Mouse (Mus musculus) neural tube, embryonic 13.5 days (tissue): ENCODE results near the gene Spata7. TPM values are rescaled to one million over a fixed set of nuclear protein-coding genes. Genes with fewer than 3 reads are reported as not detected.

Source experiments
- ATAC-seq: fragments of 200-750 bp; cut with Nextera tagmentation; 2 replicates; pipeline ENCODE4 v1.8.0; 2017; ENCODE audit warnings: low read depth, mild to moderate bottlenecking, moderate TSS enrichment, moderate library complexity
- H3K27ac ChIP-seq: fragments of 300-500 bp; sonication (generic); replicated peaks from 2 replicates; pipeline ENCODE4 v1.5.1; 2015; ENCODE audit warnings: moderate library complexity, mild to moderate bottlenecking, inconsistent platforms
- H3K27me3 ChIP-seq: fragments of 300-500 bp; sonication (generic); 2 replicates; pipeline ENCODE4 v1.6.1; 2015; ENCODE audit warnings: mild to moderate bottlenecking, inconsistent platforms
- H3K36me3 ChIP-seq: fragments of 300-500 bp; sonication (generic); 2 replicates; pipeline ENCODE4 v1.6.1; 2015; ENCODE audit warnings: mild to moderate bottlenecking, inconsistent platforms
- H3K4me1 ChIP-seq: fragments of 300-500 bp; sonication (generic); replicated peaks from 2 replicates; pipeline ENCODE4 v1.6.1; 2015; ENCODE audit warnings: inconsistent platforms
- H3K4me2 ChIP-seq: fragments of 300-500 bp; sonication (generic); 2 replicates; pipeline ENCODE4 v1.6.1; 2015; ENCODE audit warnings: inconsistent platforms, mild to moderate bottlenecking, moderate library complexity
- H3K4me3 ChIP-seq: fragments of 300-500 bp; sonication (generic); 2 replicates; pipeline ENCODE4 v1.5.1; 2015; ENCODE audit warnings: mild to moderate bottlenecking, inconsistent platforms
- H3K9ac ChIP-seq: fragments of 300-500 bp; sonication (generic); 2 replicates; pipeline ENCODE4 v1.6.1; 2015; ENCODE audit warnings: moderate library complexity, mild to moderate bottlenecking, inconsistent platforms
- H3K9me3 ChIP-seq: fragments of 300-500 bp; sonication (generic); 2 replicates; pipeline ENCODE4 v1.6.1; 2016; ENCODE audit warnings: inconsistent platforms
- WGBS: fragments of 180-500 bp; shearing (Covaris S2); methylation state at CpG from one replicate; pipeline ENCODE4 v1.1.7; 2015; 5-methylcytosine and 5-hydroxymethylcytosine counted together
- polyA plus RNA-seq: library from polyadenylated mRNA; unstranded; fragments of >200 nt; fragmentation: Nextera tagmentation; extraction: Ambion mirVana; gene quantifications from 2 replicates; pipeline ENCODE4 v1.2.1, GENCODE M21; 2015

Spata7 gene
- polyA plus RNA-seq, 1 experiment from 2014 or later = 27.6 TPM

DNA sequence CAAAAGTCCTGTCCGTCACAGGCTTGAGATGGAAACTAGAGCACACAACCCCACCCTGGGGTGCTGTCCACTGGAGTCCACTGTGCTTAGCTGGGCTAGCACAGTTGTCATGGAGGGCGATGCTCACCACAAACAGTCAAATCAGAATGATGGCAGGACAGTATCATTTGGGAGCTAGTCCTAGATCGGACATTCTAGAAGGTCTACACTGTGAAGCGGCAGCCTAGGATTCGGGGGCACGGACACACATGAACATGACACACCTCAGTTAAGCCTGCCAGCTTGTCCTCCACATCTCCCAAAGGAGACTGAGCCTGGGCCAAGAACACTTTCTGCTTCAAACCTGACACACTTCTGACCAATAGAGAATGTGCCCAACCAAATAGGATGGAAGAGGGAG lies 48.9 kb downstream of the Spata7 start:
- H3K9me3 ChIP-seq = no peaks in the 10 kb centered on the region
- peaks cover 26% of the 10 kb centered on the region; the same call in 1 of the 2 replicates for H3K36me3 ChIP-seq
- H3K9ac ChIP-seq = no peak overlapping the region
- no peak overlapping the region for H3K27ac ChIP-seq
- no peak overlapping the region for H3K4me3 ChIP-seq
- WGBS = 95% methylated on average over 6 of the region's 6 CpGs
- H3K4me1 ChIP-seq = peaks cover 8% of the 10 kb centered on the region
- H3K27me3 ChIP-seq = no peaks in the 10 kb centered on the region
- ATAC-seq = no peak
- no peak overlapping the region for H3K4me2 ChIP-seq

DNA sequence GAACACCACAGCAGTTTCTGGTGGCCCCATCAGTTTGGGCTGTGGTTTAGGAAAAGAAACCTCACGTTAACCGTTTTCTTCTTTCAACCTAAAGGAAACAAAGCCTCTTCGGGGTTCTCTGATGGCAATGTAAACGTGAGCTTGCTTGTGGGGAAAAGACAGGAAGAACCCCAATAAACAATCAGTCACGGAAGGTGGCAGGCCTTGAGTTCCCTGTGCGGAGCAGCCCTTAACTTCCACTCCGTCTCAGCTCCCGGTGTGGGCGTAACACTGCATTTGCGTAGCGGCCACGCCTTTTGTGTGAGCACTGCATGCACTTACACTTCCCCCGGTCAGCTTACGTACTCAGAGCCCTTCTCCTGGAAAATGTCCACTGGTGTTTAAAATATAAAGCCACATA lies 49.4 kb downstream of the Spata7 start:
- no peak overlapping the region for H3K27ac ChIP-seq
- 29% methylated on average over 14 of the region's 14 CpGs for WGBS
- peaks cover 31% of the 10 kb centered on the region for H3K36me3 ChIP-seq
- peaks cover 8% of the 10 kb centered on the region for H3K4me1 ChIP-seq
- no peak overlapping the region for H3K9ac ChIP-seq
- H3K4me3 ChIP-seq = no peak overlapping the region
- no peaks in the 10 kb centered on the region for H3K27me3 ChIP-seq
- H3K4me2 ChIP-seq = no peak overlapping the region
- no peaks in the 10 kb centered on the region for H3K9me3 ChIP-seq
- ATAC-seq = no peak

DNA sequence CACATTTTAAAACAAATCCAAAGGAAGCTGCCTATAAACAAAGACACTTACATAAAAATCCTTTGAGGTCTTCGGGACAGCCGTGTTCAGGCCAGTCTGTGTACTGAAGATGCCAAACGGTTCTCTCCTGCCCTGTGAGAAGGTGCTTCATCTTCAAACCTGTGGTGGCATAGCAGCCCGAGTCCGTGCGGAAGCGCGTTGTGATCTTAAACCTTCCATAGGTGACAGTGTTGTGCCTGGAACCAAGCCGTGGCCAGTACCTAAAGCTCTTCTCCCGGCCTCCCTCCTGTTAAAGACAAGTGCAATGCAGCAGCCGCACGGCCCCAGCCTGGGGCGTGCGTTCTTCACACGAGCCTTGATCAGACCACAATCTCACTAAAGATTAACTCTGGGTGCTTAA lies 51.9 kb downstream of the Spata7 start:
- H3K9ac ChIP-seq = no peak overlapping the region
- H3K4me2 ChIP-seq = no peak overlapping the region
- H3K4me1 ChIP-seq = peaks cover 8% of the 10 kb centered on the region
- H3K36me3 ChIP-seq = peaks cover 30% of the 10 kb centered on the region
- 80% methylated on average over 15 of the region's 15 CpGs for WGBS
- no peak overlapping the region for H3K4me3 ChIP-seq
- no peaks in the 10 kb centered on the region for H3K27me3 ChIP-seq
- 0 out of 2 replicates have a peak overlapping the region, but pooled peaks have one; percentile 23 for H3K27ac ChIP-seq
- H3K9me3 ChIP-seq = no peaks in the 10 kb centered on the region
- peak; percentile 47; the same call in 1 of the 2 replicates for ATAC-seq

DNA sequence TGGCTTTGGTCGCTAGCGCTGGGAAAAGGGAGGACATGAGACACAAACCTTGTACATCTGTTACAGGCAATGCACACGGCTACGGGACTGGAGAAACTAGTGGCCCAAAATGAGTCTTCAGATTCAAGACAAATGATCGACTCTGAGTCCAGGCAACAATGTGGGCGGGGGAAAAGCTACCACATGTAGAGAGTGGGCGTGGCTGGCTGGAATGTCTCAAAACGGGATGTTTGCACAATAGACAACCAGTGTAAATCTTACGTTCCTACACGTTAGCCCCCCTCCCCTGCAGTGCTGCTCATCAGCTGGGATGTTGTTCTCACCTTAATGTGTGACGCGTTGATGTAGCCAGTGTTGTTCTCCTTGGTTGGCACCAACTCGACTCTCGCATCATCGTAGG lies 54.2 kb downstream of the Spata7 start:
- 78% methylated on average over 15 of the region's 15 CpGs for WGBS
- no peak overlapping the region for H3K9ac ChIP-seq
- H3K4me3 ChIP-seq = no peak overlapping the region
- H3K4me2 ChIP-seq = no peak overlapping the region
- no peak overlapping the region for H3K27ac ChIP-seq
- H3K36me3 ChIP-seq = peaks cover 30% of the 10 kb centered on the region
- H3K9me3 ChIP-seq = no peaks in the 10 kb centered on the region
- ATAC-seq = no peak
- peaks cover 8% of the 10 kb centered on the region for H3K4me1 ChIP-seq
- H3K27me3 ChIP-seq = no peaks in the 10 kb centered on the region

DNA sequence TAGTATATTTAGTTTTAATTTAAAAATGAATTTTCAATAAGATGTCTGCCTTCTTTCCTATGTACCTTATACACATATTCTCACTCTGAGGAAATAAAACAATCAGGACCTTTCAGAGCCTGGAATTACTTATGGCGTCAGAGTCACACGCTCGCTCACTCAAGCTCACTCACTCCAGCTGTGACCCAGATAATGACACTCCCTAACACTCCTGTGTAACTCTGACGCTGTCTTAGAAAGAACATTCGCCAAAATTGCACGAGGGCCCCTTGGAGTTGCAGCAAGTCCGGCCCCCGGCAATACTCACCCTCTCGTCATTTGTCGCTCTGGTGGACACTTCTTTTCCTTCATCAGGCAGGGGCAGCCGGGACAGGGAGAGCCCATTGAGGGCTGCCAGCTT lies 55.2 kb downstream of the Spata7 start:
- H3K4me1 ChIP-seq = peaks cover 8% of the 10 kb centered on the region
- no peak for ATAC-seq
- H3K9ac ChIP-seq = no peak overlapping the region
- no peak overlapping the region for H3K4me3 ChIP-seq
- no peaks in the 10 kb centered on the region for H3K9me3 ChIP-seq
- peaks cover 34% of the 10 kb centered on the region for H3K36me3 ChIP-seq
- H3K27me3 ChIP-seq = no peaks in the 10 kb centered on the region
- no peak overlapping the region for H3K27ac ChIP-seq
- no peak overlapping the region for H3K4me2 ChIP-seq
- WGBS = 74% methylated on average over 11 of the region's 11 CpGs

DNA sequence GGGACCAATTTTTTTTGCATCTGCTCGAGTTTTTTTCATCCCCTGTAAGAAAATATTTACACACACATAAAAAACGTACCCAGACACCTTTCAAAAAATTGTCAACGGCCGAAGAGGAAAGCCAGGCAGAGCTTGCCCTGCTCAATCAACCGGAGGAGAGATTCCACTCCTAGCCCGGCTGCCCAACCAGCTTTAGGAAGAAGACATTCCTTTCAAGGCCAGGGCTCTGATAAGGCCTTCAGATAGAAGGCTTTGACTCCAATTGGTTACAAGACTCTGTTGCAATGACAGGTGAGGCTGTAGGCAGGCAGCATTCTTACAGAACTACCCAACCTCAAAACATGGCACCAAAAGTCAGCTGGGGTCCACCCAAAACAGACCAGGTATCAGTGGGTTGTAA lies 55.6 kb downstream of the Spata7 start:
- 77% methylated on average over 6 of the region's 6 CpGs for WGBS
- ATAC-seq = no peak
- H3K27ac ChIP-seq = no peak overlapping the region
- H3K36me3 ChIP-seq = peaks cover 37% of the 10 kb centered on the region
- H3K4me1 ChIP-seq = peaks cover 8% of the 10 kb centered on the region
- no peaks in the 10 kb centered on the region for H3K27me3 ChIP-seq
- H3K4me2 ChIP-seq = no peak overlapping the region
- no peaks in the 10 kb centered on the region for H3K9me3 ChIP-seq
- no peak overlapping the region for H3K9ac ChIP-seq
- no peak overlapping the region for H3K4me3 ChIP-seq

DNA sequence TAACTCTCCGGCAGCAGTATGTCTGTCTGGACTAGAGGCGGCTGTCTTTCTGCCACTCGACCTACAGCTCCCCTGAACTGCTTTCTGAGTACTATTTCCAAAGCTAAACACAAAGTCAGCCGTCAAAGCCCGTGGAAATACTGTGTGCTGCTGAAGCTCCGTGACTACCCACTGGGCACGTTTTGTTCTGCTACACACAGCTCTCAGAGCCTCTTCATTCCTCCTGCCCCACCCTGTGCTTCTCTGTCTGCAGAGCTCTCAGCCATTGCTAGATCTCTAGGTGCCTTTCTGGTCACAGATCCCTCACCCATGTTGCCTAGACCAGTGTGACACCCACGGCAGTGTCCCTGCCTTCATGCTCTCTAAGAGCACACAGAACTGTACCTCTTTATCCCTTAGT lies 62.3 kb downstream of the Spata7 start:
- H3K9ac ChIP-seq = no peak overlapping the region
- ATAC-seq = no peak
- H3K27me3 ChIP-seq = no peaks in the 10 kb centered on the region
- H3K4me3 ChIP-seq = no peak overlapping the region
- WGBS = 85% methylated on average over 8 of the region's 8 CpGs
- no peak overlapping the region for H3K27ac ChIP-seq
- H3K9me3 ChIP-seq = no peaks in the 10 kb centered on the region
- no peaks in the 10 kb centered on the region for H3K4me1 ChIP-seq
- H3K36me3 ChIP-seq = peaks cover 38% of the 10 kb centered on the region
- H3K4me2 ChIP-seq = no peak overlapping the region

DNA sequence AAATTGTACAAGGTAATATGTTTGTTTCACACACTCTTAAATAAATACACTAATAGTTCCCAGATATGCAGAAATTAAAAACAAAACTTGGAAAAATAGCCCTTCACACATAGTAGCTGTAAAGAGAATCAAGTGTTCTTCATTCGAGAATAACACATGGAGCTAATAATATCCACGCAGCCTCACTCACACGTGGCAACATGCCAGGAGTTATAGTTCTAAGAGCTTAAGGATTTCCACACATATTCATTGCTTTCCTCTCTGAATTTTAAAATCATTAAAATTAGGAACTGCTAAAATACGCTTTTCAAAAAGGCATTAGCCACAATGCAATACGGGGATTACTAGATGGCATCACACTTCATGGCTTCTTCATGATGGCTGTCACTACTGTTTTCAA lies 69.2 kb downstream of the Spata7 start:
- H3K36me3 ChIP-seq = peaks cover 18% of the 10 kb centered on the region
- no peak overlapping the region for H3K4me3 ChIP-seq
- no peaks in the 10 kb centered on the region for H3K9me3 ChIP-seq
- no peak for ATAC-seq
- H3K4me2 ChIP-seq = no peak overlapping the region
- no peaks in the 10 kb centered on the region for H3K27me3 ChIP-seq
- H3K9ac ChIP-seq = no peak overlapping the region
- no peak overlapping the region for H3K27ac ChIP-seq
- no peaks in the 10 kb centered on the region for H3K4me1 ChIP-seq
- 88% methylated on average over 5 of the region's 5 CpGs for WGBS

DNA sequence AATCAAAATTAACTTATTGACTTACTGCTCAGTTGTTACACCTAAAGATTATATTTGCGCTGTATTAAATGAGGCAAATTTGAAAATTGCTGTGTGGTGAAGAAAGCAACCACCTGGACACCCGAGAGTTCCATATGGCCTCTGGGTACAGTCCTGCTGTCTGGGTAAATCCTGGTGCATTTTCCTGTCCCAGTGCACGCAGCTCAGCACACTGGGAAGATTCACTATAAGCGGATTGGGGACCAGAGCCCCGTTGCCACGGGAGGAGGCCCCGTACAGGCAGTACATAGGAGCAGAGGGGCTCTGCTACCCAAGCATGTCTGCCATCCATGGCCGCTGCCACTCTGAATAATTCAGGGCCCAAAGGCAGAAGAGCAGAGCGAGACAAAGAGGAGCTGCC lies 73.6 kb downstream of the Spata7 start:
- Histone ChIP-seq H3K9ac (no peak overlapping the region), H3K4me2 (no peak overlapping the region), H3K36me3 (peaks cover 17% of the 10 kb centered on the region; the same call in 1 of the 2 replicates), H3K4me3 (no peak overlapping the region), H3K27me3 (no peaks in the 10 kb centered on the region), H3K4me1 (no peaks in the 10 kb centered on the region), H3K9me3 (no peaks in the 10 kb centered on the region), H3K27ac (no peak overlapping the region)
- 79% methylated on average over 9 of the region's 9 CpGs for WGBS
- ATAC-seq = no peak

DNA sequence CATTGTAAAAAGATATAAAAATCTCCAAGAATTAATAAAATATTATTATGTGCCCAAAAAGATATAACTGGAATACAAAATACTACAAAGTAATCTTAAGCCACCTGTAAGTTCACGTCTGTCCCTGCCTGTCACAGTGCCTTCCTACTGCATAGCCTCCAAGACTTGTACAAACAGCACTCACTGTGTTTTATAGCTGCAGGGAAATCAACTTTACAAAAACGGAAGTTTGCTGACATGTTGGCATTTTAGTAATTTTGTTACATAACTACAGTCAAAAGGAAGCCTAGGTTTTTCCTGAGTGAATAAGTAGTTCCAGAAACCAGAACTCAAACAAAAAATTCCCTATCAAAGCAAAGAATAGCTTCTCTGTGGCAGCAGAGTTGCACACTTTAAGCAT lies 75.6 kb downstream of the Spata7 start:
- no peak overlapping the region for H3K27ac ChIP-seq
- H3K9me3 ChIP-seq = no peaks in the 10 kb centered on the region
- peaks cover 20% of the 10 kb centered on the region; the same call in 1 of the 2 replicates for H3K36me3 ChIP-seq
- no peaks in the 10 kb centered on the region for H3K27me3 ChIP-seq
- no peaks in the 10 kb centered on the region for H3K4me1 ChIP-seq
- no peak for ATAC-seq
- no peak overlapping the region for H3K9ac ChIP-seq
- 90% methylated on average over 2 of the region's 2 CpGs for WGBS
- no peak overlapping the region for H3K4me3 ChIP-seq
- no peak overlapping the region for H3K4me2 ChIP-seq

DNA sequence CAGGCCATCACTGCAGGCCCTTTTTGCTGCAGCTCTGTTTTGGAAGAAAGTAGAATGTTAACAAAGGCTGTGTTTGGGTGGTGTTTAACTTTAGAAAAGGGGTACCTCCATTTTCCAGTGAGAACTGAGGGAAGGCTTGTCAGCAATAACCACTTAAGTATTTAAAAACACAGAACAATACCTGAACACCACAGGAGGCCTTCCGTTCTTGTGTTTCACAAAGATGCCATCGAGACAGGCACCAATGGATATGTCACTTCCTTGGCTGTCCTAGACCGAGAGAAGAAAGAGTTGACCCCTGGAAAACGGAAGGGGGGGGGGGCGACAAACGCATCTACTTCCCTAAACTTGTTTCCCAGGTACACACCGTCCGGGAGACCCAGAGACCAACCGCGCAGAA lies 76.0 kb downstream of the Spata7 start:
- H3K27ac ChIP-seq = no peak overlapping the region
- H3K4me1 ChIP-seq = no peaks in the 10 kb centered on the region
- H3K36me3 ChIP-seq = peaks cover 18% of the 10 kb centered on the region; the same call in 1 of the 2 replicates
- ATAC-seq = no peak
- no peaks in the 10 kb centered on the region for H3K27me3 ChIP-seq
- H3K4me3 ChIP-seq = no peak overlapping the region
- no peak overlapping the region for H3K4me2 ChIP-seq
- WGBS = 67% methylated on average over 10 of the region's 10 CpGs
- no peaks in the 10 kb centered on the region for H3K9me3 ChIP-seq
- no peak overlapping the region for H3K9ac ChIP-seq

DNA sequence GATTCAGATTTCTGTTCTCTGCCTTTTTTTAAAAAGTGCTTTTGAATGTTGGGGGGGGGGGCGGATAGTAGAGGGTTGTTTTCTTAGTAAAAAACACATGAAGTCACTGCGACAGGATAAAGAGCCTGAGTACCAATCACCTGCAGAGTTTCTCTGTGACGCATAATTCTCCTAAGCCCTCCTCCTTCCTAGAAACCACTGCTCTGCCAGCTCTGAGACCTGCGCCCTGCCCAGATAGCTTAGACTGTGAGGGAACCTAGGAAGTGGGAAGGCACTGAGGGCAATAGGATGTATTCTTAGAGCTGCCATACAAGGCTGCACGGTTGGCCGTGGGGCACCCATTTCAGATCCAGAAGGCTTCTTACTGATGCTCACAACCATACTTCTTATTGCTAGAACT lies 84.9 kb downstream of the Spata7 start:
- 74% methylated on average over 6 of the region's 6 CpGs for WGBS
- no peaks in the 10 kb centered on the region for H3K9me3 ChIP-seq
- H3K4me2 ChIP-seq = no peak overlapping the region
- H3K27ac ChIP-seq = no peak overlapping the region
- H3K9ac ChIP-seq = no peak overlapping the region
- no peaks in the 10 kb centered on the region for H3K27me3 ChIP-seq
- no peaks in the 10 kb centered on the region for H3K36me3 ChIP-seq
- peaks cover 4% of the 10 kb centered on the region for H3K4me1 ChIP-seq
- H3K4me3 ChIP-seq = no peak overlapping the region
- no peak for ATAC-seq

DNA sequence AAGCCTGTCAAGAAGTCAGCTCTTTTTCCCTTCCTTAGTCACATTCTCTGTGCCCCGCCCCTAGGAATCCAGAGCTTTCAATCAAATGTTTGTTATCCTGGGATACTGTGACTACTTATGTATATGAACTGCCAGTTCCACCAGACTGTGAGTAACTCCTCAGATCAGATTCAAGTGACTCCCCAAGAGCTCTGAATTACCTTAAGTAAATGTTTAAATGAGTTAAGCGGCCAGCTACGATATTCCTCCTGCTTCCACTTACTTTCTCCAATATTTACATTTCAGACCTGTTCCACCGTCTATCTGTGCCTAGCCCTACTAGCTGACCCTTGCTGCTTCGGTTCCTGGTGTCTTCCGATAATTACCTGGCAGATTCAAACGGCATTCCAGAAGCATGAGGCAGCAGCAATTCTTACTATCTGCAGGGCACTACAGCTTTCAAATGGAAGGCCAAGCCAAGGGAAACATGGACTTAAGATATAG lies 85.7 kb downstream of the Spata7 start:
- no peak overlapping the region for H3K4me3 ChIP-seq
- H3K27ac ChIP-seq = no peak overlapping the region
- peaks cover 4% of the 10 kb centered on the region for H3K4me1 ChIP-seq
- H3K4me2 ChIP-seq = no peak overlapping the region
- H3K27me3 ChIP-seq = no peaks in the 10 kb centered on the region
- WGBS = 76% methylated on average over 7 of the region's 7 CpGs
- ATAC-seq = no peak
- H3K9me3 ChIP-seq = no peaks in the 10 kb centered on the region
- H3K36me3 ChIP-seq = no peaks in the 10 kb centered on the region
- H3K9ac ChIP-seq = no peak overlapping the region
